Mouse (Mus musculus): ENCODE results near the gene Zfp747. TPM values are rescaled to one million over a fixed set of nuclear protein-coding genes. Genes with fewer than 3 reads are reported as not detected.

The Zfp747 gene
- 2.2 and 2.4 TPM in 2 replicates for polyA plus RNA-seq (2012; rRNA removed)

GRCm38 (mm10) chr7:127375271-127376245, at the start of gene Zfp747:
Zfp747 (minus strand) TSS chr7:127376050.

GRCm38 (mm10) chr7:127421388-127422191, 45.7 kb upstream of the Zfp747 start, which contains the start of gene Zfp688:
Zfp688 (minus strand) TSS chr7:127422068.

GRCm38 (mm10) chr7:127406002-127406987, 30.4 kb upstream of the Zfp747 start, which contains the start of gene Zfp764:
Zfp764 (minus strand) TSS chr7:127406822.

GRCm38 (mm10) chr7:127393157-127393943, 17.5 kb upstream of the Zfp747 start, which contains the start of gene E430018J23Rik:
E430018J23Rik (minus strand) TSS chr7:127393629.

GRCm38 (mm10) chr7:127386641-127387392, 11.0 kb upstream of the Zfp747 start, which contains the start of gene 9130019O22Rik:
9130019O22Rik (minus strand) TSS chr7:127387166.

GRCm38 (mm10) chr7:127345512-127346325, 30.1 kb downstream of the Zfp747 start, which contains the start of gene Zfp768:
Zfp768 (minus strand) TSS chr7:127345589.

Other genes with a start within 250 kb of the Zfp747 start
- gene Spn, start 238.2 kb downstream of the Zfp747 start, polyA plus RNA-seq (2012; rRNA removed) = 6.8 and 8.5 TPM in 2 replicates
- gene Cd2bp2, start 180.0 kb downstream of the Zfp747 start, polyA plus RNA-seq (2012; rRNA removed) = 20.8 and 22.2 TPM in 2 replicates
- 11.9 and 12.6 TPM in 2 replicates for gene Tbc1d10b, start 167.6 kb downstream of the Zfp747 start, polyA plus RNA-seq (2012; rRNA removed)
- gene Mylpf, start 167.2 kb downstream of the Zfp747 start, polyA plus RNA-seq (2012; rRNA removed) = 8.3 and 12.1 TPM in 2 replicates
- 2.8 and 2.9 TPM in 2 replicates for gene Zfp553, start 143.0 kb downstream of the Zfp747 start, polyA plus RNA-seq (2012; rRNA removed)
- 21.1 and 21.7 TPM in 2 replicates for gene Sept1, start 142.9 kb downstream of the Zfp747 start, polyA plus RNA-seq (2012; rRNA removed)
- gene Zfp771, start 131.8 kb downstream of the Zfp747 start, polyA plus RNA-seq (2012; rRNA removed) = 20.6 and 24.9 TPM in 2 replicates
- gene Dctpp1, start 115.3 kb downstream of the Zfp747 start, polyA plus RNA-seq (2012; rRNA removed) = 52.9 and 73.0 TPM in 2 replicates
- gene Sephs2, start 102.0 kb downstream of the Zfp747 start, polyA plus RNA-seq (2012; rRNA removed) = 153 and 165 TPM in 2 replicates
- gene Itgal, start 79.8 kb downstream of the Zfp747 start, polyA plus RNA-seq (2012; rRNA removed) = 9.1 and 10.0 TPM in 2 replicates
- gene Zfp768, start 30.5 kb downstream of the Zfp747 start, polyA plus RNA-seq (2012; rRNA removed) = 8.5 and 9.3 TPM in 2 replicates
- gene 9130019O22Rik, start 11.1 kb upstream of the Zfp747 start, polyA plus RNA-seq (2012; rRNA removed) = 1.00 and 1.1 TPM in 2 replicates
- 2.7 TPM in 2 replicates for gene E430018J23Rik, start 17.6 kb upstream of the Zfp747 start, polyA plus RNA-seq (2012; rRNA removed)
- gene Zfp764, start 30.8 kb upstream of the Zfp747 start, polyA plus RNA-seq (2012; rRNA removed) = 1.7 and 1.8 TPM in 2 replicates
- gene Zfp688, start 46.0 kb upstream of the Zfp747 start, polyA plus RNA-seq (2012; rRNA removed) = 5.6 and 5.8 TPM in 2 replicates
- gene Zfp689, start 73.1 kb upstream of the Zfp747 start, polyA plus RNA-seq (2012; rRNA removed) = 1.3 and 1.5 TPM in 2 replicates
- 20.0 and 23.0 TPM in 2 replicates for gene Prr14, start 83.6 kb upstream of the Zfp747 start, polyA plus RNA-seq (2012; rRNA removed)
- 6.4 and 7.1 TPM in 2 replicates for gene Fbrs, start 103.1 kb upstream of the Zfp747 start, polyA plus RNA-seq (2012; rRNA removed)
- gene Srcap, start 135.9 kb upstream of the Zfp747 start, polyA plus RNA-seq (2012; rRNA removed) = 2.5 and 2.8 TPM in 2 replicates
- gene Gm42715, start 143.5 kb upstream of the Zfp747 start, polyA plus RNA-seq (2012; rRNA removed) = 3.5 and 5.2 TPM in 2 replicates
- gene Tmem265, start 185.3 kb upstream of the Zfp747 start, polyA plus RNA-seq (2012; rRNA removed) = 0.68 and 0.78 TPM in 2 replicates
- gene Phkg2, start 197.3 kb upstream of the Zfp747 start, polyA plus RNA-seq (2012; rRNA removed) = 28.4 and 35.4 TPM in 2 replicates
- gene Ccdc189, start 212.5 kb upstream of the Zfp747 start, polyA plus RNA-seq (2012; rRNA removed) = 3.1 and 4.4 TPM in 2 replicates
- 12.6 and 15.5 TPM in 2 replicates for gene Rnf40, start 212.7 kb upstream of the Zfp747 start, polyA plus RNA-seq (2012; rRNA removed)
- gene Zfp629, start 239.7 kb upstream of the Zfp747 start, polyA plus RNA-seq (2012; rRNA removed) = 3.4 and 4.5 TPM in 2 replicates